Mouse (Mus musculus) cerebellum, adult 11 months (tissue): ENCODE data around the gene Ctdspl.

ENCODE experiments used
- DNase-seq: peaks from one replicate; pipeline ENCODE4 v3.0.0; 2022

Gene Ctdspl

GRCm38 (mm10) chr9:118920798-118921515 lies 5.3 kb upstream of the Ctdspl start:
- peak; percentile 38 for DNase-seq

DNA sequence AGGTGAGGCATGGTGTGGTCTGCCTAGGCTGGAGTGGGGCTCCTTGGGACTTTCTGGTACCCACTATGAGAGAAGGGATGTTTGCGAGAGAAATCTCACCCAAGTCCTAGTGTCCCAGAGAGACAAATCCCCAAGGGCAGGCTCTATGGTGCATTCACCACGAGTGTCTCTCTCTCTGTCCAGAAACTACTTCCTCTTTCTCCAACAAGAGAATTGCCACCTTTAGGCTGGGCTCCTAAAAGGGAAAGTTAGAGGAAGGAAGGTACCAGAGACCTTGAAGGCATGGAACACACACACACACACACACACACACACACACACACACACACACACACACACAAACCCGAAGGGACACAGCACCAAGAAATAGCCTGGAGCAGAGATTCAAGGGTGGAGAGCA lies 4.3 kb upstream of the Ctdspl start:
- DNase-seq, result no peak

DNA sequence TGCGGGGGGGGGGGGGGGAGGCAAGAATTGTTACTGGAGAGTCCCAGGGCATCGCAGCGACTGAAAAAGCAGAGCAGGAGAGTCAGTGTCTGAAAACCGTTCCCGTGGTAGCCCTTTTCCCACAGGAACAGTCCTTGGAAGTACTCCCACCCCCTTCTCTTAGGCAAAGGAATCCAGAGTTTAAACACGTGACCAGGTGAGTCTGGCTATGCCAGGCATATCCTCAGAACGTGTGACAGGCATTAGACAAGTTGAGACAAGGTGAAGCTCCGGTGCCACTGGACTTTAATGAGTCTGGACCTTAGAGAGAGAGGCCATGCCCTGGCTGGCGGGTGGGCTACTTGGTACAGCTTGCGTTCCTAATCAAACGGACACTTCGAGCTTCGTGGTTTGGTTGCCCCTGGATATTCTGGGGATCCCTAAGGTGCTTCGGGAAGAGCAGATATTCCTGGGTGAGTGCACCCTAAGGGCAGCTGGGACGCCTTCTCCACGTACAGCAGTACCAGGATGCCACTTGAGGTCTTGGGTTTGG lies 1.6 kb upstream of the Ctdspl start:
- no peak for DNase-seq

- peak; percentile 85 for DNase-seq
Measured at GRCm38 (mm10) chr9:118925286-118926110, 755 bp upstream of the Ctdspl start.

DNA sequence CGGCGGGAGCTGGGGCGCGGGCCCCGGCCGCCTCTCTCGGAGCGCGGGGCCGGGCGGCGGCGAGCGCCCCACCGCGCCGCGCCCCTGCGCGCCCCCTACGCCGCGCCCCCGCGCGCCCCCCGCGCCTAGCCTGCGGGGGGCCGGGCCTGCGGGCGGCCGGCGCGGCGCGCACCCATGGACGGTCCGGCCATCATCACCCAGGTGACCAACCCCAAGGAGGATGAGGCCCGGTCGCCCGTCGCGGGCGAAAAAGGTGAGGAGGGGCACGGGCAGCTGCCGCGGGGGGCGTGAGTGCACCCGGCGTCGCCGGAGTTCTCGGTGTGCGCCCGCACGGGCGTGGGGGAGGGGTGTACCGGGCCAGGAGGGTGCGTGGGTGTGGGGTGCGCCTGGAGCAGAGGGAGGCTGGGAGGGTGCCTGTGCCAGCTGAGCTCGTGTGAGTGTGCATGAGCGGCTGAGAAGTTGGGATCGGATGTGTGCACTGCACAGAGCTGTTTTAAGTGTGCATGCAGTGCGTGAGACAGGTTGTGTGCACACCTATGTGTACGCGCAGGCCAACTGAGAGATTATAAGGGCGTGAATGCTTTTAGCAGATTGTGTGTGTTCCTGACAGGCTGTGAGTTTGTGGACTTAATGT lies 552 bp downstream of the Ctdspl start:
- DNase-seq, result peak; percentile 50

GRCm38 (mm10) chr9:118927501-118927900 lies 1.2 kb downstream of the Ctdspl start:
- DNase-seq, result no peak

DNA sequence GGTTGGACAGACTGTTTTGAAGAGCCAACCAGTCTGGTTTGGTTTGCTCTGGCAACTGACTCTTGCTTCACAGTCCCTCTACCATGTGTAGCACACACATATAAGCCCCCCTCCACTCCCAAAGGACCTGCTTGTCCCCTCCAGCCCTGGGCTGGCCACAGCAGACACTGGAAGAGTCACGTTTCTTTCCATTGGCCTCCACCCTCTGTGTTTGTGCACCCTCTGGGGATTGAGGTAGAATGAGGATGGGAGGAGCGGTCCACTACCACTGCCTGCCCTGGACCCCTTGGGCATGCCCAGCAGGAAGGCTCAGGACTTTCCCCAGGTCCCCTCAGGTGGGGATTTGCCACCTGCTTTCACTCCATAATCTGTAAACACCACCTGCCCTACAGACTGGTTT lies 1.8 kb downstream of the Ctdspl start:
- no peak for DNase-seq

DNA sequence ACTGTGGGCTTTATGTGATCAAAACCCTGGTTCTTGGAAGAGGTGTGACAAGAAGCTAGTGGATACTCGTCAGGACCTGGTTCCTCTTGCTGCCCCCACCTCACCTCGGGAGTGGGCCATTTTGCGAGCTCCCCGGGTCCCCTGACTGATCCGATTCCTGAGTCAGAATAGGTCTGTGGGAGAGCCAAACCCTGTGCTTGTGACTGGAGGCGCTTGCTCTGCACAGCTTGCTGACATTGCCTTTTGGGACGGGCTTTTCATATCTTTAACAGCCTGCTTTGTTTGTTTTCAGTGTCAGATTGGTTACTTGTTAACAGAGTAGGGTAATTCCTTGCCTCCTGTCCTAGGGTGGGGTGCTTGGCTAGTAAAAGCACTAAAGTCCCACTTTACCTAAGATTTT lies 2.4 kb downstream of the Ctdspl start:
- DNase-seq, result no peak

DNA sequence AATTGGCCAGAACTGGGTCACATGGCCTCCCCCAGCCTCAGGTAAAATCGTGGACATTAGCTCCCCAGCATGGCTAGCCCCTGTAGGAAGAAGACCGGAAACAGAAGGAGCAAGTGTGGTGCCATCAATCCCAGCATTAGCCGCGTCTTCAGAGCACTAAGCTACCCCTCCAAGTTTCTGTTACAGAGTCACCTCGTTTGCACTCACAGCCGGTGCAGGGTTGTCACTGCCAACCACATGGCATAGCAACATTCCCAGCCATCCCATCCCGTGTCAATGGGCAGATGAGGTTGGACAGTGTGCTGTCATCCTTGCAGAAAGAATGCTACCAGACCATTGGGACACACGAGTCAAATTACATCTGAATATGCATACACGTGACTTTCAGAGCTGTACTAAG lies 4.4 kb downstream of the Ctdspl start:
- DNase-seq, result no peak

DNA sequence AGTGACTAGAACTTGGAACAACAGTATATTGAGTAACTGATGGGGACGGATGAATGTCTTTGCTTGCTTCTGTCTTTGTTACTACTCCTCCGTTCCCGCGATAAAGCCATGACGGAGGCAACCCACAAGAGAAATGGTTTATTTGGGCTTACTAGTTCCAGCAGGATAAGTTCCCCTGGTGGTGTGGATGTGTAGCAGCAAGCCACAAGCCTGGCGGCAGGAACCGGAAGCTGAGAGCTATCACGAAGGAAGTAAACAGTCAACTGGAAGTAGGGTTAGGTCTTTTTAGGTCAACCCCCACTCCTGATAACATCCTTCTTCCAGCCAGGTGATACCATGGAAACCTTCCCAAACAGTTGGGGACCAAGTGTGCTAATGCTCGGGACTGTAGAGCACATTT lies 7.5 kb downstream of the Ctdspl start:
- no peak for DNase-seq

- DNase-seq, result no peak
Measured at GRCm38 (mm10) chr9:118934319-118934718, 8.1 kb downstream of the Ctdspl start.

- no peak for DNase-seq
Measured at GRCm38 (mm10) chr9:118935098-118935497, 8.8 kb downstream of the Ctdspl start.

DNA sequence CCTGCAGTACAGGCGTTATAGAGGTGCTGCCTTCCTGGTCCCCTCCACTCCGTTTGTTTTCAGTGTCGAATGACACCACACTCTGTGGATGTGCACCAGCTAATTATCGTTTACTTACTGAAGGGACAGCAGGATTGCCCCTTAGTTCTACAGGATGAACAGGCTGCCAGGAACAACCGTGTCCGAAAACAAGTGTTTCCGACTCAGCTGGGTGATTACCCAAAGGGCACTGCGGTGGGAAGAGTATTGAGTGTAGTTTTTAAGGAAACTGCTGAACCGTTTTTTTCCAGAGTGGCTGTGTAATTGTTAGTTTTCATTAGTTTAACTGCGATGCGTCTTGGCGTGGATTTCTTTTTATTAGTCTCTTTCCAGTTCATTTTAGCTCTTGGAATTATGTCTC lies 9.8 kb downstream of the Ctdspl start:
- no peak for DNase-seq

- DNase-seq, result no peak
Measured at GRCm38 (mm10) chr9:118937515-118937914, 11.3 kb downstream of the Ctdspl start.

DNA sequence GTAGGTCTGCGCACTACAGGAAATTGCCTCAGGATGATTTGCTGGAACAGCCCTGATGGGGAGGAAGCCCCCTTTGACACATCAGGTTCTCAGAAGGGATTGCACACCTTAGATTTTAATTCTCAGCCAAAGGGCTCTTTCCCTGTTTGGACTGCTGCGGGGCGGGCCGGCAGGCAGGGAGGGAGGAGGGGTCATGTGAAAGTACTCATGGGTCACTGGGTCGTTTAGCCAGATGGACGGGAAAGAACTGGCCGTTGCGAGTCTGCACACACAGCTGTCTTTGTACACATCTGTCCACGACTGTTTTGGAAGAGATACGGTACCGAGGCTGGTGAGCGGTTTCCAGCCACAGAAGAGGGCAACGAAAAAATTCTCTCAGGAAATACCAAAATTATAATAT lies 13.2 kb downstream of the Ctdspl start:
- no peak for DNase-seq

DNA sequence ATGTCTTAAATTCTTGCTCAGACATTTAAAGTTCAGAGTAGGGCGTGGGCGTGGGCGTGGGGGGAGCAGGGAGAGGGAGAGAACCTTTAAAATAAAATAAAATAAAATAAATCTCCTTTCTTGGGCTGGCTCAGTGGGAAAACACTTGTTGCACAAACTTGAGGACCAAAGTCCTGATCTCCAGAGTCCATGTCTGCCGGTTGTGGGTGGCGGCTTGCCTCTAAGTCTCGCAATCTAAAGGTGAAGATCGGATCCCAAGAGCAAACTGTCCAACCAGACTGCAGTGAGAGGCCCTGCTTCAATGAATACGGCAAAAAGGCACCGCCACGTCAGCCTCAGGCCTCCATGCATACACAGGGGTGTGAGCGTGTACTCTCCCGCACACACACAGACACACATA lies 13.6 kb downstream of the Ctdspl start:
- no peak for DNase-seq

GRCm38 (mm10) chr9:118940591-118941207 lies 14.4 kb downstream of the Ctdspl start:
- DNase-seq, result no peak

DNA sequence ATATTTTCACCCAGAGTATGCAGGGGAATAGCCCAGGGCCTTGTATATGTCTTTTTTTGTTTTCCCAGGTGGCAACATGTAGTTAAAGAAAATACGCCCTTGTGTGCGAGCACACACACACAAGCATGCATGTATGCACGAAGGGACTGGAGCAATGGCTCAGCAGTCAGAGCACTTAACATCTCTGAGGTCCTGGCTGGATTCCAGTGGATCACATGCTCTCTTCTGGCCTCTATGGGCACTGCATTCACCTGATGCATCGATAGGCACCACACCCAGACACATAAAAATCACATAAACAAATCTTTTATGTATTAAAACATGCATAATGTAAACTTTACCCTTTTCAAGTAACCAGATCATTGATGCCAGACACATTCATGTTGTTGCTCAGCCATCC lies 15.8 kb downstream of the Ctdspl start:
- no peak for DNase-seq

DNA sequence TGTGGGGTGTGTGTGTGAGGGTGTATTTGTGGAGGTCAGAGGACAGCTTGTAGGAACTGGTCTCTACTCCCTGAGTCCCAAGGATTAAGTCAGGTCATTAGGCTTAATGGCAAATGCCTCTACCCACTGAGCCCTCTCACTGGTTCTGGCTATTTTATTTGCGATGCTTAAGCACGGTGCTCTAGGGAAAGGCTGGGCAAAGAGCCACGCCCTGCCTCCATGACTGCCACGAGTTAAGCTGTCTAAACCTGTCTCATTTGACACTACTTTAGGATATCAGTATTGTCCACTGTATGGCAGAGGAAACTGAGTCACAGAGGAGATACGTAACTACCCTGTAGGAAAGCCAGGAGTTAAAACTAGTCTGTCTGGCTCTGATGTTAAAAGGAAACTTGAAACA lies 17.7 kb downstream of the Ctdspl start:
- no peak for DNase-seq

GRCm38 (mm10) chr9:118944388-118944787 lies 18.1 kb downstream of the Ctdspl start:
- DNase-seq, result no peak

DNA sequence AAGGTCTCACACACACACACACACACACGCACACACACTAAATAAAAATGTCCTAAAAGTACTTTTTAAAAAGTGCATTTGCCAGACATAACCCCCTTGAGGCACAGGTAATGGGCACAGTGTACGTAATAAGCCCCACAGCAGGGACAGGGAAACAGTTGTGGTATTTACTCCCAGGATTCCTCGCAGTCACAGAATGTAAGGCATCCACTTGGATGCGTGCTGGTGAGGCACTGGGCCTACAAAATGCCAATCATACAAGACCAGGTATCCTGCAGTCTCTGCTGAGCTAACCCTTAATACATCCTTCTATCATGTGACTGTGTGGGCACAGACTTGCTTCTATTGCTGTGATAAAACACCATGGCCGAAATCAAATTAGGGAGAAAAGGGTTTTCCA lies 22.2 kb downstream of the Ctdspl start:
- no peak for DNase-seq

GRCm38 (mm10) chr9:118949124-118949523 lies 22.9 kb downstream of the Ctdspl start:
- DNase-seq, result no peak

- no peak for DNase-seq
Measured at GRCm38 (mm10) chr9:118949654-118950053, 23.4 kb downstream of the Ctdspl start.
